Comparison of ENCODE assay signal across 17 mouse cellular contexts in the genomic region with DNA sequence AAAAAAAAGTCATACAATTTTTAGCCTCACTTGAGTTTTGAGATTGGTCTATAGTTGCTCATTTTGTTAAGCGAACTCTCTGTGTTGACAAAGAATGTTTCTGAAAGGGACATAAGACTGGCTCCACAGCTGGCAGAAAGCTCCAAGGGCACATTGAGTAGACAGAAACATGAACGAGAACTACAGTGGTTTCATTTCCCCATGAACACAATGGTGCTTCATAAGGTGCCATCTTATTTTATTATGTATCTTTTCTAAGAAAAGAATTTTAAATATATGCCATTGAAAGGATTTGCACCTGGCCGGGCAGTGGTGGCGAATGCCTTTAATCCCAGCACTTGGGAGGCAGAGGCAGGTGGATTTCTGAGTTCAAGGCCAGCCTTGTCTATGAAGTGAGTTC.
DNase-seq lines count a peak whose midpoint lies in the region; ATAC-seq lines count a peak whose summit lies in the region.
"Had no signal": no experiment of that assay in that cellular context is flagged by ENCODE, and none has a peak within 500 bp of the region (broad histone marks: within the 10 kb centered on the region; RNA-seq: fewer than 3 reads in every experiment).

No protein-coding gene starts in this region.

- H3K36me3 ChIP-seq in heart, embryonic 13.5 days, result peaks cover 11% of the 10 kb centered on the region
- H3K36me3 ChIP-seq in neural tube, embryonic 11.5 days (ENCODE audit: control insufficient read depth, insufficient read depth, low read length), result no peaks in the 10 kb centered on the region
- H3K36me3 ChIP-seq in limb, embryonic 10.5 days, result no peaks in the 10 kb centered on the region
- H3K36me3 ChIP-seq in splenic B cell, adult 2 months (ENCODE audit: control insufficient read depth, insufficient read depth, low read length, poor library complexity, severe bottlenecking), result no peaks in the 10 kb centered on the region

- no peak overlapping the region for H3K4me3 ChIP-seq in heart, embryonic 13.5 days
- H3K4me3 ChIP-seq in neural tube, embryonic 11.5 days (ENCODE audit: low read depth, low read length), result no peak overlapping the region
- no peak overlapping the region for H3K4me3 ChIP-seq in limb, embryonic 10.5 days
- H3K4me3 ChIP-seq: myocyte had no signal

- no peak for ATAC-seq in heart, embryonic 13.5 days (ENCODE audit: extremely low read depth, insufficient number of reproducible peaks, low FRiP score, low TSS enrichment)
- no peak for ATAC-seq in neural tube, embryonic 11.5 days (ENCODE audit: insufficient read depth, low FRiP score, low TSS enrichment)
- ATAC-seq: activated CD4-positive, CD25-positive, alpha-beta regulatory T cell, adult 4 months; CD4-positive, CD25-positive, alpha-beta regulatory T cell, adult 4 months had no signal

- peak overlapping the region; percentile 80 for H3K27ac ChIP-seq in heart, embryonic 13.5 days (replicated peaks)
- H3K27ac ChIP-seq in neural tube, embryonic 11.5 days (ENCODE audit: low read depth, low read length), result peak overlapping the region; percentile 80
- H3K27ac ChIP-seq in limb, embryonic 10.5 days, result peak overlapping the region; percentile 87; the same call in 1 of the 2 replicates

- peaks cover 57% of the 10 kb centered on the region for H3K4me1 ChIP-seq in heart, embryonic 13.5 days
- H3K4me1 ChIP-seq in neural tube, embryonic 11.5 days (ENCODE audit: control insufficient read depth, insufficient read depth, low read length), result peaks cover 31% of the 10 kb centered on the region
- peaks cover 51% of the 10 kb centered on the region for H3K4me1 ChIP-seq in limb, embryonic 10.5 days

- DNase-seq in heart, adult 8-10 months (ENCODE audit: low spot score), result no peak
- no peak for DNase-seq in neural tube, embryonic 11.5 days (ENCODE audit: low spot score)
- no peak for DNase-seq in neural tube, embryonic 10.5 days (ENCODE audit: extremely low spot score, low spot score)
- DNase-seq in limb, embryonic 10.5 days (ENCODE audit: low spot score), result no peak
- DNase-seq in splenic B cell, adult 2 months (ENCODE audit: low read depth, low spot score), result peak; percentile 36
- DNase-seq in left cerebral cortex, adult 8-10 months (ENCODE audit: low spot score in 2 of 2), result no peak
- DNase-seq in thymus, postnatal 0 days (ENCODE audit: low spot score), result no peak
- DNase-seq: cerebellum, adult 11-12 months; gastrocnemius, postnatal 14 days; kidney, postnatal 14 days; lung, postnatal 36 days; spleen, adult 18-20 months had no signal

- H3K9me3 ChIP-seq in heart, embryonic 13.5 days, result no peaks in the 10 kb centered on the region
- no peaks in the 10 kb centered on the region for H3K9me3 ChIP-seq in neural tube, embryonic 11.5 days (ENCODE audit: control insufficient read depth, low read length)
- H3K9me3 ChIP-seq in limb, embryonic 10.5 days (replicated peaks), result no peaks in the 10 kb centered on the region

- H3K27me3 ChIP-seq in heart, embryonic 13.5 days (replicated peaks), result no peaks in the 10 kb centered on the region
- no peaks in the 10 kb centered on the region for H3K27me3 ChIP-seq in neural tube, embryonic 11.5 days (ENCODE audit: control insufficient read depth, insufficient read depth, low read length)
- no peaks in the 10 kb centered on the region for H3K27me3 ChIP-seq in limb, embryonic 10.5 days (ENCODE audit: low read depth, poor library complexity, severe bottlenecking)
- H3K27me3 ChIP-seq in splenic B cell, adult 2 months (ENCODE audit: control insufficient read depth, insufficient read depth, low read length, poor library complexity, severe bottlenecking), result no peaks in the 10 kb centered on the region

- 79% methylated on average over 4 of the region's 4 CpGs for WGBS in heart, embryonic 13.5 days
- WGBS in neural tube, embryonic 11.5 days, result 83% methylated on average over 4 of the region's 4 CpGs
- WGBS in limb, embryonic 10.5 days, result 88% methylated on average over 4 of the region's 4 CpGs

- H3K4me2 ChIP-seq in heart, embryonic 13.5 days, result no peak overlapping the region
- no peak overlapping the region for H3K4me2 ChIP-seq in neural tube, embryonic 11.5 days (ENCODE audit: low read depth)
- H3K4me2 ChIP-seq: liver, embryonic 11.5 days had no signal

- no peak overlapping the region for H3K9ac ChIP-seq in heart, embryonic 13.5 days
- H3K9ac ChIP-seq in neural tube, embryonic 11.5 days (ENCODE audit: low read length), result no peak overlapping the region
